Mouse (Mus musculus) stomach, postnatal 0 days (tissue): ENCODE measurements around the gene Xxylt1. TPM values are rescaled to one million over a fixed set of nuclear protein-coding genes. Genes with fewer than 3 reads are reported as not detected.

Source experiments
- ATAC-seq: fragments of 200-750 bp; cut with Nextera tagmentation; 2 replicates; pipeline ENCODE4 v1.8.0; 2017; ENCODE audit not compliant: low FRiP score, low TSS enrichment
- DNase-seq: peaks from one replicate; pipeline ENCODE4 v3.0.0-alpha.2; 2016; ENCODE audit warnings: low spot score
- H3K27ac ChIP-seq: fragments of 300-500 bp; sonication (generic); replicated peaks from 2 replicates; pipeline ENCODE4 v1.5.1; 2014; ENCODE audit warnings: mild to moderate bottlenecking, control low read depth
- H3K27me3 ChIP-seq: fragments of 300-500 bp; sonication (generic); 2 replicates; pipeline ENCODE4 v1.6.1; 2014; ENCODE audit warnings: low read length; ENCODE audit not compliant: control insufficient read depth, insufficient read depth
- H3K36me3 ChIP-seq: fragments of 300-500 bp; sonication (generic); 2 replicates; pipeline ENCODE4 v1.6.1; 2014; ENCODE audit warnings: low read length, mixed read lengths; ENCODE audit not compliant: control insufficient read depth, insufficient read depth
- H3K4me1 ChIP-seq: fragments of 300-500 bp; sonication (generic); replicated peaks from 2 replicates; pipeline ENCODE4 v1.6.1; 2014; ENCODE audit warnings: antibody characterized with exemption; ENCODE audit not compliant: control insufficient read depth, insufficient read depth
- H3K4me2 ChIP-seq: fragments of 300-500 bp; sonication (generic); replicated peaks from 2 replicates; pipeline ENCODE4 v1.6.1; 2014; ENCODE audit warnings: low read depth, mild to moderate bottlenecking, control low read depth, moderate library complexity
- H3K4me3 ChIP-seq: fragments of 300-500 bp; sonication (generic); 2 replicates; pipeline ENCODE4 v1.5.1; 2014; ENCODE audit warnings: low read depth, low read length, control low read depth
- H3K9ac ChIP-seq: fragments of 300-500 bp; sonication (generic); 2 replicates; pipeline ENCODE4 v1.6.1; 2014; ENCODE audit warnings: mild to moderate bottlenecking, low read length, control low read depth, mixed read lengths
- H3K9me3 ChIP-seq: fragments of 300-500 bp; sonication (generic); 2 replicates; pipeline ENCODE4 v1.6.1; 2016; ENCODE audit warnings: low read length; ENCODE audit not compliant: control insufficient read depth
- CTCF ChIP-seq: IDR thresholded peaks from 2 replicates; pipeline ENCODE4 v1.5.1; 2016; ENCODE audit warnings: antibody characterized with exemption, low read depth, mild to moderate bottlenecking, moderate library complexity
- EP300 ChIP-seq: optimal IDR thresholded peaks from 2 replicates; pipeline ENCODE3; 2016; ENCODE audit warnings: antibody characterized with exemption
- WGBS: fragments of 180-500 bp; shearing (Covaris S2); extraction: QIAGEN DNeasy Blood & Tissue Kit; methylation state at CpG from one replicate; pipeline ENCODE4 v1.1.7; 2014; 5-methylcytosine and 5-hydroxymethylcytosine counted together
- polyA plus RNA-seq: library from polyadenylated mRNA; unstranded; fragments of >200 nt; fragmentation: Nextera tagmentation; extraction: Ambion mirVana; gene quantifications from 2 replicates; pipeline ENCODE4 v1.2.1, GENCODE M21; 2015

Gene Xxylt1
- polyA plus RNA-seq, 1 experiment from 2014 or later, result 7.2 TPM

- no peak for DNase-seq
- no peak overlapping the region for H3K4me2 ChIP-seq
- no peaks in the 10 kb centered on the region for H3K36me3 ChIP-seq
- WGBS, result 66% methylated on average over 2 of the region's 2 CpGs
- no peaks in the 10 kb centered on the region for H3K4me1 ChIP-seq
- H3K27me3 ChIP-seq, result no peaks in the 10 kb centered on the region
- no peak for ATAC-seq
- no peak overlapping the region for H3K27ac ChIP-seq
- H3K9me3 ChIP-seq, result no peaks in the 10 kb centered on the region
- H3K4me3 ChIP-seq, result no peak overlapping the region
- TF ChIP-seq CTCF, result peak; percentile 55
- no peak for TF ChIP-seq EP300
- no peak overlapping the region for H3K9ac ChIP-seq
Measured at GRCm38 (mm10) chr16:30940699-30941098, 140.5 kb downstream of the Xxylt1 start.

GRCm38 (mm10) chr16:30939903-30940302 is 141.3 kb downstream of the Xxylt1 start:
- Histone ChIP-seq H3K9ac (no peak overlapping the region), H3K9me3 (no peaks in the 10 kb centered on the region), H3K4me1 (no peaks in the 10 kb centered on the region), H3K27me3 (no peaks in the 10 kb centered on the region), H3K4me3 (no peak overlapping the region), H3K36me3 (no peaks in the 10 kb centered on the region), H3K4me2 (no peak overlapping the region), H3K27ac (no peak overlapping the region)
- DNase-seq, result no peak
- TF ChIP-seq CTCF (no peak), EP300 (no peak)
- ATAC-seq, result no peak; the same call in 1 of the 2 replicates
- WGBS, result 26% methylated on average over 3 of the region's 3 CpGs

- Histone ChIP-seq H3K4me3 (no peak overlapping the region), H3K9me3 (no peaks in the 10 kb centered on the region), H3K36me3 (no peaks in the 10 kb centered on the region), H3K27me3 (no peaks in the 10 kb centered on the region), H3K4me2 (no peak overlapping the region), H3K27ac (no peak overlapping the region), H3K9ac (no peak overlapping the region), H3K4me1 (no peaks in the 10 kb centered on the region)
- ATAC-seq (no peak), DNase-seq (no peak)
- WGBS, result 78% methylated on average over 8 of the region's 8 CpGs
- no peak for TF ChIP-seq EP300
- TF ChIP-seq CTCF, result peak; percentile 61
Measured at GRCm38 (mm10) chr16:30939210-30939609, 142.0 kb downstream of the Xxylt1 start.

GRCm38 (mm10) chr16:30938664-30939063 is 142.6 kb downstream of the Xxylt1 start:
- no peak overlapping the region for H3K4me3 ChIP-seq

DNA sequence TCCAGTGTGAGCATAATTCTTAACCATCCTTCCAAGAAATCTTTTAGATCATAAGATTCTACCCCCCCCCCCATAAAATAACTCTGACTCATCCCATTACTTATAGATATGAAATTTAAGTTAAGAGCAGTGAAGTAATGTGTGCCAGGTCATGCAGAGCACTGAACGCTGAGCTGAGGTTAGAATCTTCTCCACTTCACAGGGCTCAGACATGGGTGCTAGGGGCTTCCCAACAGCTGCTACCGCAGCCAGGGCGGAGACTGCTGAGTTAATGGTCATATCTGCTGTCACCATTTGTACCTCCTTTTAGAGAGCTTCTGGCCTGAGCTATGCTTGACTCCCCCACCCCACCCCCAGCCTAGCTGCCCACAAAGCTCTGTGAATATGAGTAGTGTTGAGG is 143.6 kb downstream of the Xxylt1 start:
- Histone ChIP-seq H3K36me3 (no peaks in the 10 kb centered on the region), H3K4me3 (no peak overlapping the region), H3K4me2 (no peak overlapping the region), H3K27ac (no peak overlapping the region), H3K27me3 (no peaks in the 10 kb centered on the region), H3K4me1 (no peaks in the 10 kb centered on the region), H3K9ac (no peak overlapping the region), H3K9me3 (no peaks in the 10 kb centered on the region)
- ATAC-seq (no peak), DNase-seq (no peak)
- no peak for TF ChIP-seq EP300
- no peak for TF ChIP-seq CTCF
- 92% methylated on average over 3 of the region's 3 CpGs for WGBS

More at GRCm38 (mm10) chr16:30938664-30939063, 142.6 kb downstream of the Xxylt1 start:
- Histone ChIP-seq H3K27me3 (no peaks in the 10 kb centered on the region), H3K9ac (no peak overlapping the region), H3K36me3 (no peaks in the 10 kb centered on the region), H3K4me2 (no peak overlapping the region), H3K27ac (no peak overlapping the region), H3K9me3 (no peaks in the 10 kb centered on the region), H3K4me1 (no peaks in the 10 kb centered on the region)
- DNase-seq (no peak), ATAC-seq (no peak)
- 89% methylated on average over 3 of the region's 3 CpGs for WGBS
- TF ChIP-seq EP300 (no peak), CTCF (no peak)

DNA sequence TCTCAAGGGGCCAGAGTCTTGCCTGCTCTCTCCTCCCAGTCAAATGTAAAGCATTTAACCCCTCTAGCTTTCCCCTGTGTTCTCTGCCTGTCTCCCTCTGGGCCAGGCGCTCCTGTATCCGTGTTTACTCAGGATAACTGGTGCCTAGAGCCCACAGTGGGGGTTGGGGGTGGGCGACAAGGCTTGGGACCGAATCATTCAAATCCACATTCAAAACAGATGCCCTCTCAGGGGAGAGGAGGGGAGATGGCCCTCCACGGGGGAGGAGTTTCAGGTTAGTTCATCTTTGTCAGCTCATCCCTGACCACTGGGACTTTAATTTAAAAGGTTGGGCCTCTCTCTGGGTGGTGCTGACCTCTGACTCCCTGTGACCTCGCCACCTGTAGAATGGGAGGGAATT is 144.8 kb downstream of the Xxylt1 start:
- ATAC-seq (no peak), DNase-seq (no peak)
- Histone ChIP-seq H3K4me1 (no peaks in the 10 kb centered on the region), H3K36me3 (no peaks in the 10 kb centered on the region), H3K27ac (no peak overlapping the region), H3K27me3 (no peaks in the 10 kb centered on the region), H3K4me3 (no peak overlapping the region), H3K4me2 (no peak overlapping the region), H3K9me3 (no peaks in the 10 kb centered on the region), H3K9ac (no peak overlapping the region)
- 60% methylated on average over 6 of the region's 6 CpGs for WGBS
- no peak for TF ChIP-seq EP300
- no peak for TF ChIP-seq CTCF
